Mouse (Mus musculus): Measurements from ENCODE around the gene Tgif1.
A peak's percentile ranks its signal among the peaks of the same experiment; 100 is the strongest.

The Tgif1 gene

GRCm38 (mm10) chr17:70853436-70853905 lies at the start of gene Tgif1:
TSS of gene Tgif1 (minus strand) at chr17:70853546.
- no peak for DNase-seq (ENCODE audit: inconsistent ontology term)

GRCm38 (mm10) chr17:70900660-70901059 lies 47.3 kb upstream of the Tgif1 start:
- no peak for DNase-seq (ENCODE audit: inconsistent ontology term)

GRCm38 (mm10) chr17:70899642-70900041 lies 46.3 kb upstream of the Tgif1 start:
- DNase-seq (ENCODE audit: inconsistent ontology term) = no peak

DNA sequence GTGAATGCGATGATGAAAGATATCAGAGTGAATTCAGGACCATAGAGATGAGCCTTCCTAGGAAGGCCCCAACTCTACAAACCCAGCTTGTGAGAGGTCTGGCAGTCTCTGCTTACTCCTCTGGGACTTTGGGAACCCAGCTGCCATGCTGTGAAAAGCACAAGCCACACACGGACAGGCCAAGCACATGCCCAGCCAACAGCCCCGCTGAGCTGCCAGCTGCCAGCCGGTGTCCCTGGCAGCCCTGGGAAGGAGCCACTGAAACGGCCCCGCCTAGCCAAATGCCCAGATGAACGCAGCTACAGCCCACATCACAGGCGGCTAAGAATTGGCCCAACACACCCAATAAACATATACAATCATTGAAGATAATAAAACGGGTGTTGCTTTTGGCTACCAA lies 41.5 kb upstream of the Tgif1 start:
- no peak for DNase-seq (ENCODE audit: inconsistent ontology term)

- no peak for DNase-seq (ENCODE audit: inconsistent ontology term)
Observed at GRCm38 (mm10) chr17:70893151-70893550, 39.8 kb upstream of the Tgif1 start.

GRCm38 (mm10) chr17:70892288-70893096 lies 39.1 kb upstream of the Tgif1 start:
- DNase-seq (ENCODE audit: inconsistent ontology term) = no peak

- no peak for DNase-seq (ENCODE audit: inconsistent ontology term)
Observed at GRCm38 (mm10) chr17:70890571-70890970, 37.2 kb upstream of the Tgif1 start.

- DNase-seq (ENCODE audit: inconsistent ontology term) = no peak
Observed at GRCm38 (mm10) chr17:70888657-70889056, 35.3 kb upstream of the Tgif1 start.

GRCm38 (mm10) chr17:70887848-70888247 lies 34.5 kb upstream of the Tgif1 start:
- DNase-seq (ENCODE audit: inconsistent ontology term) = no peak

GRCm38 (mm10) chr17:70886641-70887391 lies 33.5 kb upstream of the Tgif1 start:
- DNase-seq (ENCODE audit: inconsistent ontology term) = no peak

DNA sequence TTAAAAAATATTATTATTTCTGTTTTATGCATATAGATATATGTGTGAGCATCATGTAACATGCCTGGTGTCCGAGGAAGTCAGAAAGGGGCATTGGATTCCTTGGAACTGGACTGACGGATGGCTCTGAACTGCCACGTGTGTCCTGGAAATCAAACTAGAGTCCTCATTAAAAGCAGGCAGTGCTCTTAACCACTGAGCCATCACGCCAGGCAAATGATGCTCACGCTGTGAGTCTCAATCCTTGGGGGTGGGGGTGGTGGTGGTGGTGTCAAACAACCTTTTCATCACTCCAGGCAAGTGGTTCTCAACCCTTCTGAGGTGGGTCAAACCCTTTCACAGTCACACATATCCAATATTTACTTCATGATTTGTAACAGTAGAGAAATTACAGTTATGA lies 32.5 kb upstream of the Tgif1 start:
- DNase-seq (ENCODE audit: inconsistent ontology term) = no peak

DNA sequence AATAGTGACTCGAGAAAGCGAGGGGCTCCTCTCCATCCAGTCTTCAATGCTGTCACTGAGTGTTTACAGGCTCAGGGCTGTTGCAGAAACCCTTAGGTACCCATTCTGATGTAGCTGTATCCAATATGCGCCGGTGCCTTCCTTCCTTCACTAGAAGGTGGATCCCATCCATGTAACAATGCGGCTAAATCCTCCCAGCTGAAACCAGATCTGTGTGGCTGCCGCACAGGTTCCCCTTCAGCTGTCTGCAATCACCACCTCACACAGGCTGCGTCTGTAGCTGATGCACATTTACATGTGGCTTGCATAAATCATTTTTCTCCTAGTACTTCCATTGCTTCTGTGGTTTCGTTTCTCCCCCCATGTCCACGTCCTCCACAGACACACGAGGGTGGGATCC lies 28.6 kb upstream of the Tgif1 start:
- DNase-seq (ENCODE audit: inconsistent ontology term) = no peak

GRCm38 (mm10) chr17:70881194-70881593 lies 27.8 kb upstream of the Tgif1 start:
- no peak for DNase-seq (ENCODE audit: inconsistent ontology term)

DNA sequence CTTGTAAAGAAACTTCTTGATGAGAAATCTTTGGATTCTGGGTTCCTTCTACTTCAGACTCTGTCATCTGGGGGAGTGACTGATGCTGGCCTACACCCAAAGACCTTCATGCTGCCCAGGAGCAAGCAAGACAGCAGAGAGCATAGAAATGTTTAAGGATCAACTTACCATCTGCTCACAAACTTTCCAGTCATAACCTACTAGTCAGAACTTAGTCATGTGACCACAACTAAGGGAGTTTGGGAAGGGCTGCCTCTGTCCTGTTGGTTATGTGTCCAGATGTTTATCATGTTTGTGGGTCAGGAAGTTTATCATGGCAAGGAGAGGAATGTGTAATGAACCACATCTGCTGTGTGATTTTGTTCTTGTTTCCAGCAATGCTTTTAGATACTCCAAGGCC lies 24.9 kb upstream of the Tgif1 start:
- DNase-seq (ENCODE audit: inconsistent ontology term) = peak; percentile 10

DNA sequence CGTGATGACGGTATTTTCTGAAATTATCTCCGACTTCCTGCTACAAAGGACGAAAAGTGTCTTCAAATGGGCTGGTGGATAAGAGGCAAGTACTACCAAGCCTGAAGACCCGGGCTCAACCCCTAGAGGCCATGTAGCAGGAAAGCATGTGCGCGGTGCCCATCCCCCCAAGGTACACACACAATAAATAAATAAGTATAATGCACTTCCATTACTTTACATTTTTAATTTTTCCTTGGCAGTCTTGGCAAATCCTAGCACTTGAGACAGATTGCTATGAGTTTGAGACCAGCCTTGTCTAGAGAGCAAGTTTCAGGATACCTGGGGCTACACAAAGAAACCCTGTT lies 20.4 kb upstream of the Tgif1 start:
- DNase-seq (ENCODE audit: inconsistent ontology term) = no peak

DNA sequence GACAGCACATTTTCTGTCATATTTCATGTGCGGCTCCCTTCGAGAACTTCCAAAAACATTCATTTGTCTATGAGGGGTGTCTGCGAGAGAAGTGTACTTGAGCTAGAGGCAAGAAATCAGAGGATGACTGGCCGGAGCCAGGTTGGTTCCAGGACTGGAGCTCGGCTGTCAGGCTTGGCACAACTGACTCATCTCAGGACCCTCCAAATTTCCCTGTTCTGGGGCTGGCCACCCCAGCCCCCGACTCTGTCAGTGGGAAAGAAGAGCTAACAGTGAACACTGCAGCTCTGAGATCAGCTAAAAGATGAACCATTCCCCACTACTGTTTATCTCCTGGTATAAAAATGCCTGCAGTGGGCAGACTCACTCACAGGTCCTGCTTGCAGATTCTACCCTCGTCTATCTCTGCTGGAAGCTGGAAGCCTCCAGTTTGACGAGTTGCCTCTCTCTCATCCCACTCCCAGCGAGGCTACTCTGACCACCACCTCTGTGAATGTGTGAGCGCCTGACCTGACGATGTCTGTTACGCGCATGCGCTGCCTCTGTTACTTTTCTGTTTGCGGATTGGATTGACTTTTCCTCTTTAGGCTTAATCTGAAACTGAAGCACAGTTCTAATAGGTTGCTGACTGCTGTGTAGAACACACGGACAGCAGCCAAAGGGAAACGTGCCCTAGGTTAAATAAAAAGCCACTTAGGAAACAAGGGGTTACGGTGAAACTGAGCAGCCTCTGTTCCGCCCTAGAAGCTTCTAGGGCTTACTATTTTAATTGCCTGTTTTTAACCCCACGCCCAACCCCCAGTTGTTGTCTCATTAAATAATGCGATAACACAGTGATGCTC lies 19.8 kb upstream of the Tgif1 start:
- peak; percentile 79 for DNase-seq (ENCODE audit: inconsistent ontology term)

GRCm38 (mm10) chr17:70872094-70872929 lies 19.0 kb upstream of the Tgif1 start:
- peak; percentile 65 for DNase-seq (ENCODE audit: inconsistent ontology term)

DNA sequence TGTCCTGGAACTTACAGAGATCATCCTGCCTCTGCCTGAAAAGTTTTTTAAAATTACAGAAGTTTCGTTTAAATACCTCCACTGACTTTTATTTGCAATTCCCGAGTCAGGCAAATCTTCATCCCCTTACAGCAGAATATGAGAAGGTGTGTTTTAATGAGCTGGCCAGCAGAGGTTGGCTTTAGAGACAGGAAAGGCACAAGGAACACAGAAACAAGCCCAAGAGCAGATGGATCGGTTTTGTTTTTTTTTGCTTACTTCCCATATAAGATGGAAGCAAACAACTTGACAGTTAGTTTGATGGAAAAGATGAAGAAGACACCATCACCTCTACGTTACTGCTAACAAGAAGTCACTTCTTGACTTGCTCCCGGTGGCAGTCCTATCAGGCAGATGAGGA lies 18.3 kb upstream of the Tgif1 start:
- DNase-seq (ENCODE audit: inconsistent ontology term) = no peak

- DNase-seq (ENCODE audit: inconsistent ontology term) = no peak
Observed at GRCm38 (mm10) chr17:70870581-70870980, 17.2 kb upstream of the Tgif1 start.

GRCm38 (mm10) chr17:70868577-70869229 lies 15.4 kb upstream of the Tgif1 start:
- DNase-seq (ENCODE audit: inconsistent ontology term) = no peak

Measured in Muller cell, postnatal 12 days (primary cell).